Mouse (Mus musculus) frontal cortex, postnatal 36 days (tissue): ENCODE results near the gene Cbfb.
A peak's percentile ranks its signal among the peaks of the same experiment; 100 is the strongest.

Experiments
- DNase-seq, 2 experiments: peaks; one replicate each; pipeline ENCODE4 v3.0.0; 2022; ENCODE audit warnings: low spot score in 2 of 2

The Cbfb gene

DNA sequence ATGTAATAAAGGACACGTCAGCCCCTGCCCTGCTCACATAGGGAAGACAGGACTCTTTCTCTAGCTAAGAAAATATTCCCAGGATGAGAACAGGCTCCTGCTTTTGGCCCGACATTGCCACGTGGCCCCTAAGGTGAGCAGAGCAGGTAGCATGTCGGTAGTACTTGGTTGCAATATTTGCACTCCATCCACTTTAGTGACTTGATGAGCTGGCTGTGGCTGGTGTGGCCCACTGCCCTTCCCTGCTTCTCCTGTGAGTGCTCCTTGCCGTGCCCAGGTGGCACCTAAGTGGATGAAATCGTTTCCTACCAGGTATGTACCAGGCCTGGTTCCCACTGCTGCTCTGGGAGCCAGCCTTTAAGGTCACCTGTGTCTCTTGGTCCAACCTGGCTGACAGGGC lies 81.5 kb downstream of the Cbfb start:
- DNase-seq = no peak

DNA sequence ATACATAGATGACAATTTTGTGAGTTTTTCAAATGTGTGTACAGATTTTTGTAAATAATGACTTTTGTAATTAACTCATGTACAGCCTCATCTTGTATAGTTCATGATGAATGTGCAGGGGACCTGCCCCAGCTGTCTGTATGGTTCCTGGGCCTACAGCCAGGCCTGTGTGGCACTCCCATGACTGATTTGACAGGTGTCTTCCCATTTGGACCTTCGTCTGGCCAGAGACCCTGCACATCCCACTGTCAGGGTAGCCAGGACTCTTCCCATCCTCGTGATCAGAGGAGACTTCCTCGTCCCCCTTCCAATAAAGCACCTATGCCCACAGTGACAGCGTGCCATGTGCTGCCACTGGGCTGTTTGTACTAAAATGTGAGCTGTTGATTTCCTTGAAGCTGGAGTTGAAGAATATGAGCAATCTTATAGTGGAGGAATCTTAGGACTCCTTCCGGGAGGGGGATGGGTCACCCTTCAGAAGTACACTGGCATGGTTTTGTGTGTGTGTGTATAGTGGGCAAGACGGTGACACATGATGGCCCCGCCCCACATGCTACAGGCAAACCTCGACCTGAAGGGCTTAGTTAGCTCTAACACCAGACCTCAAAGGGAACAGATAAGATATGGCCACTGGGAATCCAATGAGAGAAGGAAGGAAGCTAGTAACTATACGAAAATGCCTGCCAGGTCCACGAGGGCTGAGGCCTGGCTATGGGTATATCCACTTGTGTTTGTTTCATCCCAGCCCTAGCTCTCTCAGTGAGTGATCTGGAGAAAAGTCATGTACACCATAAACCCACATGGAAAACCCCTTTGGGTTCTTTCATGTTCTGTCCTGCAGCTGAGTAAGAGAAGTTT lies 82.4 kb downstream of the Cbfb start:
- DNase-seq = no peak

DNA sequence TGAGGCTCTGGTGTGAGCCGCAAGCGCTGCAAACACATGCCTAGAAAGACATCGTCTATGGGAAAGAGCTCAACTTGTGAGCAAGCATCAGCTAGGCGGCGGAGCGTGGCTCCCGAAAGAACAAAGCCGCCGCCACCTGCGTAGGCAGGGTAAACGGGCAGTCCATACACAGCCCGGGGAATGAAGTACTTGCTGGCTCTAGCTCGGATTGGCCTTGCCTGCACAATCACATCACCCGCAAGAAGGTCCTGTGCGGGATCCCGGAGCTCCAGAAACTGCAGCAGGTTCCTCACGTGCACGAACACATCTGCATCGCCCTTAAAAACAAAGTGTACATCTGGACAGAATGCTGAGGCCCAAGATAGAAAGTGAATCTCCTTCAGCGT lies 83.3 kb downstream of the Cbfb start:
- DNase-seq = no peak

DNA sequence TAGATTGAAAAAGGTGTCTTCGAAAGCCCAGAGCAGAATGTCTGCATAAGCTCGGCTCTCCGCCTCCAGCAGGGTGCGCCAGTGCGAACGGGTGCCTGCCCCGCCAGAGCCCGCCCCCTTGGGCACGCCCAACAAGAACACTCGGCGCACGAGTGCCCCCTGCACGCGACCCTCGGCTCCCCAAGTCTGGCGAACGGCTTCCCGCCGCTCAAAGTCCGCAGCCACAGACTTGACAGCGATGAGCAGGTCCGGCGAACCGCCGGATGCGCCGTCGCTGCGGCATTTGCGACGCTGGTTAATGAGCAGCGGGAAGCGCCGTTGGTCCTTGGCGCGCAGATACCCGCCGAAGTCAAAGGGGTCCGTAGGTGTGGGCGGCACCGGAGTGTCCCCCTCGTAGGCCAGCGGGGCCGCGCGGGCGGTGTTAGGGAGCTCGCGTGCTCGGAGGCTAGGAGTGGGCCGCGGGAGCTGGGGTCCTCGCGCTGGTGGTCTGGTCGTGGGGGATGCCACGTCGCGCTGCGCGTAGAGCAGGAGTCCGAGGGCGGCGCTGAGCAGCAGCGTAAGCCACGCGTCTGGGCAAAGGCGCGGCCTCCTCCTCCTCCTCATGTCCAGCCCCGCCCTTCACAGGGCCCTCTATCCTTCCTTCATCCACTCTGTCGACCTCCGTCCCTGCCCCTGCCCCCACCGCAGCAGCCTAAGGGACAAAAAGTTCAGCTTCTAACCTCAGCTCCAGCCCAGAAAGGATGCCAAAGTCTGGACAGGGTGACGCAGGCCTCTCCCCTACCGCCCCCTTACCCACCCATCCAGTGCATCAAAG lies 83.9 kb downstream of the Cbfb start:
- peak; percentile 83 to 90 for DNase-seq

DNA sequence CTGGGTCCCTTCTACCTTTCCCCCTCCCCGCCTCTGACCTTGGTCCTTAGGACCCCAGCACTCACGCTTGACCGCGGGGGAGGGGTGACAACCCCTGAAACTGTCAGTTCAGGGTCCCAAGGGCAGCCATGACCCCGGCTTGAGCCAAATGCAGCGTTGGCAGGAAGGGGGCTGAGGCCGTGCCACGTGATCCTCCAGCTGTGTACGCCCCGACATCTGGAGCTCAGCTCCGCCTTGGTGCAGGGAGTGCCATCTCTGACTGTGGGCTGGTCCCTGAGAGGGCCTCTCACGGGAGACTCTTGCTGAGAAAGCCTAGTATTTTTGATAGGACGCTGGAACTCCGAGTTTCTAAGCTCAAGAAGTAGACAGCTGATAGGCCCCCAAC lies 84.5 kb downstream of the Cbfb start, which contains the start of gene B3gnt9:
B3gnt9 (minus strand) TSS at position 188 of the 385 bp plus-strand sequence.
- DNase-seq = no peak

DNA sequence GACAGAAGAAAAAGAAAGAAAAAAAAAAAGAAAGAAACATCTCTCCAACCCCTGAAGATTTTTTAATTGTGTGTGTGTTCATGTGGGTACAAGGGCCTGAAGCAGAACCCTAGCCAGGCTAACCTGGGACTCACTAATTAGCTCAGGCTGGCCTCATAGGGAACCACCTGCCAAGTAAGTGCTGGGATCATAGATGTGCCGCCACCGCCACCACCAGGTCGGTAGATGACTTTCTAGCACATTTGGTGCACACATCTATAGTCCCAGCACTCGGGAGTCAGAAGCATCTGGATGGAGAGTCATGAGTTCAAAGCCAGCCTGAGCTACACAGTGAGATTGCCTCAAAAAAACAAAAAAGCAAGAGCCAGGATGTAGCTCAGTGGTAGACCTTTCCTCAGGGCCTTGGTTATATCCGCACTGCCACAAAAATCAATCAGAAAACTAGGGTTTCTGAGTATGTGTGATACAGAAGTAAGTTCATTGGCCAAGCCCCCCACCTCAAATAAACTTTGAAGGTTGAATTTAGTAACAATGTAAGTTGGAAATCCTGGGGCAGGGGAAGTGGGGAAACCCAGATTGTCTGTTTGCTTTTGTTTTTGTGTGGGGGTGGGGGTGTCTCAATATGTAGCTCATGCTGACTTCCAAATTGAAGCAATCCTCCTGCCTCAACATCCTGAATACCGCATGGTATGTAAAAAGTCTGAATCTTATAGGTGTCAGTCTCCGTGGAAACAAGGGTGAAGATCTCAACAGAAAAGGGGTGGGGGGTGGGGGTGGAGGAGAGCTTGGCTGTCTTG lies 87.0 kb downstream of the Cbfb start:
- DNase-seq = no peak

DNA sequence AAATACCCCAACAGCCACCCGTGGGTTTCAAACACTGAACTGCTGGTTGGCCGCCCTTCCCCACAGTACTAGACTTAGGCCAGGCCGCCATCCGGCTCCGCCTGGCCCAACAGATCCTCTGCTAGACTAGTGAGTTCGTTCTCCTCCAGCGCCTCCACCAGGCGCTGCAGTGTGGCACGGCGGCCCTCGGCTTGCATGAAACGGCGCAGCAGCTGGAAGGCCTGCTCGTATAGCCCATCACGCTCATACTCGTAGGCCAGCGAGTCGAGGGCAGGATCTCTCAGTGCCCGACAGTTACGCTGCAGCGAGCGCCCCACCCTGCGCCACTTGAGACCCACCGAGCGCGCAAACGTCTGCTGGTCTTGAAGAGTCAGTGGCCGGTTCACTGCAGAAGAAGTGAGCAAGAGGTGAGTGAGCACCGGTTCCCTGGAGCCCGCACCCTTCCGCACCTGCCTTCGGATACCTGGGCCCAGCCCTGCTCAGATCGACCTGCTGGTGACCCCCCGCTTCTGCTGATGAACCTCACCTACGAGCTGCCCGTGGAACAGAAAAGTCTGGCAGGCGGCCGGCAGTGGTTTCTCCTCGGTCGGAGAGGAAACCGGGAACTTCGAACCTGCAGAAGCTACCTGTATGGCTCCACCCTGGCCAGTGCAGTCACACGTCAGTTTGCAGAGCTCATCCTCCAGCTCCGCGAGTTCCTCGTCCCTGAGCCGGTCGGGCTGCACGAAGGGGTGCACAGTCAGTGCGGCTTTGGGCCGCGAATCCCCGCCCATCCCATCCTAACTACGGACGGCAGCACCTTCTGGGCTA lies 88.6 kb downstream of the Cbfb start:
- peak in 1 of 2 experiments; percentile 46 for DNase-seq

GRCm38 (mm10) chr8:105259721-105260320 lies 89.3 kb downstream of the Cbfb start:
- DNase-seq = peak; percentile 63 to 70

DNA sequence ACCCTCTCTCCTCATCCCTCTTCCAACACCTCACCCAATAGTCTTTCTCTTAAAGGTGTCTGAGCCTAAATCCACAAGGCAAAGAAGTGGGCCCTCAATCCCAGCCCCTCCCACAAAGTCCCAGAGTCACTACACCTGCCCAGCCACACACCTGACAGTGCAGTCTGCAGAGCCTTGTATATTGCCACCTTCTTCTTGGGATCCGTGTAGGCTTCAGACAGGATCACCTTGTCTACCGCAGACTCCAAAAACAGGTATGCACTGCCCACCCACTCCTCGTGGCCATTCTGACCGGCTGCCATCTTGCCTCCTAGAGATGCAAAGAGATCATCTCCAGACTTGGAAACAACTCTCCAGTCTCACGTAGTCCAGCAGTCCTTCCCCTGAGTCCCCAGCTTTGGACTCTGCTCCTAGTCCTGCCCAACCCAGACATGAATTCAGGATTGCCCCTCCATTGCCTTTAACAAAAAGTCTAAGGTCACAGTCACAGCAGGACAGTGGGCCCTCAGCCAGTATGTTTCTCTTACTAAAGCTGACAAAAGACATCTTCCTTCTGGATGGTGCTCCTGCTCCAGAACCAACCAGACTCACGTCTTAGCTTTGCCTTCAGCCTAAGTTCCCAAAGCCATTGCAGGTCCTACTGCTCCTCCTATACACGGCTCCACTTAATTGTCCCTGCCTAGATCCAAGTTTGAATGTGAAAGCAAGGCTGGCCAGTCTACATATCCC lies 90.1 kb downstream of the Cbfb start:
- no peak for DNase-seq

DNA sequence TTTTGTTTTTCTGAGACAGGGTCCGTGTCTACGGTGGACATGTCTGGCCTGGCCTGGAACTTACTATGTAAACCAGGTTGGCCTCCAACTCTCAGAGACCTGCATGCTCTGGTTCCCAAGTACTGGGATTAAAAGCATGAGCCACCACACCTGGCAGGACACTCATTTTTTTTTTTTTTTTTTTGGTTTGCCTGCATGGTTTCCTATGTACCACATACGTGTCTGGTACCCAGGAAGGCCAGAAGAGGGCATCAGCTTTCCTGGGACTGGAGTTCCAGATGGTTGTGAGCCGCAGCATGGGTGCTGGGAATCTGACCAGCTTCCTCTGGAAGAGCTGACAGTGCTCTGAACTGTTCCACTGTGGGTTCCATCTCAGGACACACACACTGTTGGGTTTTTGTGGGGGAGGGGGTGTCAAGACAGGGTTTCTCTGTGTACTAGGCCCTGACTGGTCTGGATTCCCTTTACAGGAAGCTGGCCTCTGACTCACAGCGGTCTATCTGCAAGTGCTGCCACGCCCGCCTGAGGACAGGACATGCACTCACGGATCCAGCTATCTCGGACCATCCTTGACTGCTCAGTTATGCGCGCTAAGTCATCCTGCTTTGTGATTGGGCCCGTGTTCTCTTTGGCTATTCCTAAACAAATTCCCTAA lies 91.0 kb downstream of the Cbfb start:
- DNase-seq = no peak

DNA sequence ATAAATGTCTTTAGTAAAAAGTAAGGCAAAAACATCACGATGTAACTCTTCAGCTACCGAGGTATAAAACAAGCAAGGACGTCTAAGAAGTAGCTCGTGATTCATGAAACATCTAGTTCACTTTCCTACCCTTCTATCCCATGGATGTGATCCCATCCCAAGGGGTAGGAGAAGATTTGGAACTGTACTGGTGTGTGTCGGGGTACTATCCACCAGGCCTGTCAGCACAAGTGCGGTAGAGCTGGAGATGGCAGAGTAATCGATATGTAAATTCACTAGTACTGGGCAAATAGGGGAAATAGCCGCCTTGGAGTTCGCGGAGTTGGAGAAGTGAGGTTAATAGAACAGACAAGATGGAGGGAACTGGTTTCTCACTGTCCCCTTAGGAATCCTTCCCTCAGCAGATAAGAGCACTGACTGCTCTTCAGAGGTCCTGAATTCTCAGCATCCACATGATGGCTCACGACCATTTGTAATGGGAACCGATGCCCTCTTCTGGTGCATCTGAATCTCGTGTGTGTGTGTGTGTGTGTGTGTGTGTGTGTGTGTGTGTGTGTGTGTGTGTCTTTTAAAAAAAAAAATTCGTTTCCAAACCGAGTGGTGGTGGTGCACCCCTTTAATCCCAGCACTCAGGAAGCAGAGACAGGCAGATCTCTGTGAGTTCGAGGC lies 92.9 kb downstream of the Cbfb start:
- no peak for DNase-seq

GRCm38 (mm10) chr8:105264024-105264982 lies 93.8 kb downstream of the Cbfb start, which contains the start of the genes Tradd and Fbxl8:
Tradd (minus strand) TSS chr8:105264609.
Fbxl8 (plus strand) TSS chr8:105264648.
- DNase-seq = no peak

DNA sequence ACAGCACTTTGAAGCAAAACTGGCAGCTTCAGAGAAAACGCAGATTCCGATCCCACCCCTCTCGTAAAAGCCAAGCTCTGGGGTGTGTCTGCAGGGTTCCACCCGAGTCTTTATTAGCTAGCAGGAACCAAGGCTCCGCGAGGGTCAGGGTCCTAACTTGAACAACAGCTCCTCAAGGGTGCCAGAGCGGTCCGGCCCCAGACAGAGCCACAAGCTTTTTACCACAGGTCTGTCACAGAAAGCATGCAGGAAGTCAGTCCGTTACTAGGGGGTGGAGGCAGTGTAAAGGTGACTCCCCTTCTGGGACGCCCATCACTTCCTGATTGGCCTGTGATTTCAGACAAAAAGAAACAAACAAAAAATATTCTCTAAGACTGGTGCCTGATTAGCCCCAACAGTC lies 94.7 kb downstream of the Cbfb start:
- no peak for DNase-seq

DNA sequence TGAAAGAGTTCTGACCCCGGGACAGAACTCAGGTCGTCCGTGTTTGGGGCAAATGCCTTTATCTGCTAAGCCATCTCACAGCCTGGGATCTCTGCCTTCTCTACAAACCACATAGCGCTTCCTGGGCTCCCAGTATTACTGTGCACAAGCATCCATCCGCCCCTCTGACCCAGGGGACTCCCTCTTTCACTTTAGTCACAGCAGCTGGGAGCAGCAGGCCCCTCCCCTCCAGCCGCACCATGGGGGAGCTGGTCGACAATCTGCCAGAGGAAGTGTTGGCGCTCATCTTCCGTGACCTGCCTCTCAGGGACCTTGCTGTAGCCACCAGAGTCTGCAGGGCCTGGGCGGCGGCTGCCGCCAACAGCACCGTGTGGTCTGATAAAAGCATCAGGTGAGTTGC lies 96.3 kb downstream of the Cbfb start:
- no peak for DNase-seq
